Mouse (Mus musculus) cortical plate, adult 2 months (tissue): ENCODE measurements around the gene Myl4.

ENCODE experiments used
- CTCF ChIP-seq: fragments of 200-500 bp; IDR thresholded peaks from 2 replicates; pipeline ENCODE4 v1.5.1; 2011; ENCODE audit warnings: mild to moderate bottlenecking, control low read depth, low read length; ENCODE audit not compliant: insufficient read depth; ENCODE audit errors: extremely low read depth
- POLR2A ChIP-seq: fragments of 200-500 bp; IDR thresholded peaks from 2 replicates; pipeline ENCODE4 v1.6.1; 2011; ENCODE audit warnings: mild to moderate bottlenecking, low read length, control low read depth; ENCODE audit not compliant: insufficient read depth; ENCODE audit errors: extremely low read depth

GRCm38 (mm10) chr11:104622040-104622962, 71.8 kb downstream of the Myl4 start:
- no peak for TF ChIP-seq CTCF
- no peak for TF ChIP-seq POLR2A
